Mouse (Mus musculus): ENCODE measurements at regions not wholly inside any gene's neighbourhood (a gene's known extent, or its start where the extent isn't known, plus 50 kb on each side); places are given as distances from the start of the nearest gene placed in this dataset.

DNA sequence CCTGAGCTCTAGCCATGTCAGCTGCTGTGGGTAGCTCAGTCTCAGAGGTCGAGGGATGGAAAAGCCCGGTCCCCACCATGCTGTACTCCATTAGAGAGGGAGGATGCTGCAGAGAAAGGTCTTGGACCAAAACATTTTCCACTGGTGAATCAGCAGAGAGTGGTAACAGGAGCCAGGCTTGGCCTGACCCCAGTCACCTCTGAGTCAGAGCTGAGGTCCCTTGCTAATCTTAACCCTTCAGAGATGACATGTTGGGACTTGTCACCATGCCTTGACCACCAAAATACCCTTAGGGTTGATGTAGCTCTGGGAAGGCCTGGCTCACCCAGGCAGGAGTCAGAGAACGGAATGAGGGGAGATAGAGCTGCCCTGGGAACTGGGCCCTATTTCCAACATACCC lies 210.0 kb downstream of the Cyp26b1 start:
- DNase-seq = no peak

- DNase-seq = no peak
Observed at GRCm38 (mm10) chr6:84383141-84383540, 210.6 kb downstream of the Cyp26b1 start.

- no peak for DNase-seq
Observed at GRCm38 (mm10) chr6:84381571-84381970, 212.1 kb downstream of the Cyp26b1 start.

GRCm38 (mm10) chr6:84376666-84377065 lies 217.0 kb downstream of the Cyp26b1 start:
- DNase-seq = peak; percentile 18 to 39

GRCm38 (mm10) chr6:84375498-84375897 lies 218.2 kb downstream of the Cyp26b1 start:
- DNase-seq = peak; percentile 43 to 44

- DNase-seq = no peak
Observed at GRCm38 (mm10) chr6:84366365-84366764, 227.3 kb downstream of the Cyp26b1 start.

GRCm38 (mm10) chr6:84365914-84366313 lies 227.8 kb downstream of the Cyp26b1 start:
- no peak for DNase-seq

GRCm38 (mm10) chr6:84364964-84365363 lies 228.7 kb downstream of the Cyp26b1 start:
- DNase-seq = no peak

DNA sequence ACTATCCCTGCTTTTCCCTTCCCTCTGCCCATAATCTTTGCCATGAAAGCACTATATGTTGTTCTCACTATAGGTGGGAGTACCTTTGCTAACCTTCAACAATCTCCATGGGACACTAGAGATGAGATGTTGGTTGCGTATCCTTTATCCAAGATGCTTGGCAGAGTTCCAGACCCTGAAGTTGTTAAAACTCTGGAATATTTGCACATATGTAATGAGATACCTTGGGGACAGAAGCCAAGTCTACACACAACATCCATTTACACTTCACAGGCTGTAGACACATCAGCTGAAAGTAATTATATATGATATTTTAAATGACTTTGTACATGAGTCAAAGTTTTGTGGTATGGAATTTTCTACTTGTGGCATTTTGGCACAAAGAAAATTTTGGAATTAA lies 231.4 kb downstream of the Cyp26b1 start:
- no peak for DNase-seq

- DNase-seq = no peak
Observed at GRCm38 (mm10) chr6:84357911-84358310, 235.8 kb downstream of the Cyp26b1 start.

DNA sequence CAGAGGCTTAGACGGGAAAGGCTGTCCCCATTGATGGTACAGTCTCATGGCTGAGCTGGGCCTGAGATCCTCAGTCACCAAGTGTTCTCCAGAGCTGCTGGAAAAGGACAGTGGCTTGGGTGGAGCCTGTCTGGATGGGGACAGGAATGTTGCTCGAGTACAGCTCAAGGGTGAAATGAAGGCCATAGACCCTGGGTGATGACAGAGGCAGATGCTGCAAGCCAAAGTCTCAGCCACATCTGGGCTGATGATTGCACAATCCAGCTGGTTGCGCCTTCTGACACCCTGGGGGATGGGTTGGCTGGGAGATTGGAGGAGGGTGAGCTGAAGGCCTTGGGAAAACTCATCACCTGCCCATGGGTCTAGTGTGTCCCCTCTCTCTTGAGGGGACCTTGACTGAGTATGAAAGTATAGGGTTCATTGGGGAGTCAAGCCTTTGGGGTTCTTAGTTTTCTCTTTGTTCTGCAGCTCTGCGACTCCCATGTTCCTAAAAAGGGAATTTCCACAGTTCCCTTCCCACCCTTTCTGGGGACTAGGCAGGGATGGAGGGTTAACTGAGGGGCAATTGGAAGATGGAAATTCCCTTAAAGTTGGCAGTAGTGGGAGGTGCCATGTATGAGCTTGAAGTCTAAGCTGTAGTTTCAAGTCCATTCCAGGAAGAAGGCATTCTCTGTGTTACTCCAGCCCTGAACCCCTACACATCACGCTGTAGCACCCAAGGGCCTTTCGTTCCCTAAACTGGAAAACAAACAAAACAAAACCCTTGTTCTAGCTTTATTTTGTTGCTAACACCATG lies 240.1 kb downstream of the Cyp26b1 start:
- no peak for DNase-seq

- DNase-seq = no peak
Observed at GRCm38 (mm10) chr6:84344936-84345335, 248.8 kb downstream of the Cyp26b1 start.

DNA sequence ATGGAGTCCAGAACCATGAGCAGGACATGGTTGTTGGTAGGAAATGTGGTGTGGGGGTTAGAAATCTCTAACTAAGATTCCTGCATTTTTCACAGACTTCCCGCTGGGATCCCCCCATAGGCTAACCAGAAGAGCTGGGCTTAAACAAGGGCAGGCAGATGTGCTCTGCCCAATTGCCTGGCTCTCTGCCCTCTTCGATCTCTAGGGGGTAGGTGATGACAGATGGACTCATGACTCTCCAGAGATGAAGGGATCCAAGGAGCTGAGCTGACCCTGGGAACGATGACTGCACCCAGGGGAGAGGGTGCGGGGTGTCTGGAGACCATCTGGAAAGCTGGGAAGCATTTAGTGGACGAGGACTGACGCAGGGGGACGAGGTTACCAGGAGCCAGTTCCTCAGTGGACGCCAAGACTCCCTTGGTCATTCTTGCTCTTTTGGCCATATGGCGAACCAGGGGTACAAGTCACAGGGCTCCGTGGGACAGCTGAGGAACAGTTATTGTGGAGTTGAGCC lies 260.0 kb downstream of the Cyp26b1 start:
- DNase-seq = peak in 1 of 2 experiments; percentile 28

GRCm38 (mm10) chr6:84329106-84329505 lies 264.6 kb downstream of the Cyp26b1 start:
- DNase-seq = peak in 1 of 2 experiments; percentile 27

DNA sequence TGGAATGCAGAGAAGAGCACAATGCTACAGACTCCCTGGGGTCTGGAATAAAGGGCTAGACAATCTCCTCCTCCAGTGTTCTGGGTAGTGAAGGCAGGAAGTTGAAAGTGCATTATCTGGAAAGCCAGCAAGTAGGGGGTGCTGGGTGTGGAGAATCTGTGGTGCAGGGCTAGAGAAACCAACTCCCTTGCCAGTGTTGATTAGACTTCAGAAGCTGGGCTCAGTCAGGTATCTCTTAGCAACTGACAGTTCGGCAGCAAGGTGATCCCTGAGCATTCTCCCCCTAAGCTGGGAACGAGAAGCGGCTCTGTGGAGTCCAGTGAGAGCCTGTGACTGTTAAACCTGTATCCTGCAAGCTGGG lies 265.7 kb downstream of the Cyp26b1 start:
- no peak for DNase-seq

DNA sequence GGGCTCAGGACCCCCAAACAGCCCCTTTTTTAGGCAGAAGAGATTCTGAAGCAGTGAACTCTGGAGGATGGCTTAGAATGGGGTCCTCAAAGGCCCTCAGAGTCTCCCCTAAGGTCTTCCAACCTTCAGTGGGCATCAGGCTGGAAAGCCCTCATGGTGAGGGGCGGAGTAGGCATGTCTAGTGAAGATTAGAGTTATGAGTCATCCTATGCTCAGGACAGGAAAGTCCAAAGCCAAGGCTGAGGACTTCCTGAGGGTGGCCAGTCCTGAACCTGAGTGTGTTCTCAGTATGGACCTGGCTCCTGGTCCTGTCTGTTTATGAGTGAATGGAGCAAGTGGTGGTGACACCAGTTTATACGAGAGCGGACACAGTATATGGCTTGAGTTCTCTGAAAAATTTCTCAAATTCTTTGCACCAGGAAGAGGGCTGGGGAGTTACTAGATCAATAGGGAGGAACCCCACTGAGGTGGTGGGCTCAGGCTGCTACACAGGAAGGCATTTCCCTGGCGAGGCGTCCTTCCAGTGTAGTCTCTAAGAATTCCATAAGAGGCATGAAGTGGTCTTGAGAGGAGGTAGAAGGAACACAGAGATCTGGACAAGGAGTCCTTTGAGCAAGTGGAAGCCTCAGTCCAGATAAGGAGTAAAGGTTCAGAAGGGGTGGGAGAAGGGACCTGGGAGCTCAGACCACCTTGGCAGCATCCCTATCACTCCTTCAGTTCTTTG lies 266.2 kb downstream of the Cyp26b1 start:
- no peak for DNase-seq

GRCm38 (mm10) chr6:84325384-84326114 lies 268.2 kb downstream of the Cyp26b1 start:
- DNase-seq = no peak

GRCm38 (mm10) chr6:84324185-84324584 lies 269.5 kb downstream of the Cyp26b1 start:
- no peak for DNase-seq

DNA sequence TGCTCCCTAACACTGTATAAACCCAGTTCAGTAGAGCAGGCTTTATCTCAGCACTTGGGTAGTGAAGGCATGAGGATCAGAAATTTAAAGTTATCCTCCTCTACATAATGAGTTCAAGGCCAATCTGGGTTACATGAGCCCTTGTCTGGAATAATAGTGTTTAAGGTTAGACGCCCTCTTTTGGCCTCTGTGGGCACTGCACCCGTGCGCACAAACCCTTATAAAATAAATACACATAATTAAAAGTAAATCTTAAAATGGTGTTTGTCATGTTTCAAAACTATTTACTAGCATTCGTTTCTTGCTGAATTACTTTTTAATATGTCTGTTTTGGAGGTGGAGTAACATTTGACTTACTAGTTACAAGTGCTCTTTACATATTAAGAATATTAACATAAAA lies 271.2 kb downstream of the Cyp26b1 start:
- no peak for DNase-seq

- DNase-seq = no peak
Observed at GRCm38 (mm10) chr6:84320586-84320985, 273.1 kb downstream of the Cyp26b1 start.

DNA sequence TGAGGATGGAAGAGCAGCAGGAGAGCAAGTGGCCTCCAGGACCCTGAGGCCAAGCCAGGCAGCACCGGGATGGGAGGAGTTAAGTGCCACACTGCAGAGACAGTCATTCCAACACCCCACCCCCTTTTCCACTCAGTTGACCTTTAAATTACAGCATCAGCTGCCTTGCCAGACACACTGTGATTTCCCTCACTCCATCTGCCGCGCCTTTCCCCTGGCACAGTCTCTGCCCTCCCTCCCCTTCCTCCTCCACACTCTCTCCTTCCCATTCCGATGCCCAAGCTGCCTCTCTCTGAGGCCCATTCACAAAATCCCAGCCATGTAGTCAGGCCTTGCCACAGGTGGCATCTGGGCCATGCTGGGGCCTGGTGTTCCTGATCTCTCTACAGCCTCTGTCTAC lies 274.9 kb downstream of the Cyp26b1 start:
- peak; percentile 86 for DNase-seq

GRCm38 (mm10) chr6:84317026-84317425 lies 276.7 kb downstream of the Cyp26b1 start:
- DNase-seq = no peak

- DNase-seq = no peak
Observed at GRCm38 (mm10) chr6:84315175-84315912, 278.4 kb downstream of the Cyp26b1 start.
